Mouse (Mus musculus) lung, postnatal 25 days (tissue): ENCODE measurements around the gene Lingo3.

Experiments used
- DNase-seq: peaks from one replicate; pipeline ENCODE4 v3.0.0; 2022; ENCODE audit warnings: low spot score

Lingo3 gene

GRCm38 (mm10) chr10:80843931-80844547, at the start of gene Lingo3:
Gene Lingo3 (minus strand): TSS chr10:80844039.
- DNase-seq = no peak

DNA sequence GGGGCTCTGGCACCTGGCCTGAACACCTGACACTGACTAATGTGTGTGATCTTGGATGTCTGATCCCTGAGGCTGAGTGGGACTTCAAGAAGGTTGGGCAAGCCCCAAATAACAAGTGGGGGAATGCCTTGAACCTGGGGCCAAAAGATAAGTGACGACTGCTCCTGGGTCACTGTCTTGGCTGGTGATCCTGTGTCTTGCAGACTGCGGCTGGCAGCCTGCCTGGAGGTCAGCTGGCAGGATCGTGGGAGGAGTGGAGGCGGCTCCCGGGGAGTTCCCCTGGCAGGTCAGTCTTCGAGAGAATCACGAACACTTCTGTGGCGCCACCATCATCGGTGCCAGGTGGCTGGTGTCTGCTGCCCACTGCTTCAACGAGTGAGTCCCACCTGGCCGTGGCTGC, 43.3 kb upstream of the Lingo3 start:
- DNase-seq = peak; percentile 33

GRCm38 (mm10) chr10:80881301-80881700, 37.5 kb upstream of the Lingo3 start:
- DNase-seq = peak; percentile 69

- no peak for DNase-seq
Measured at GRCm38 (mm10) chr10:80880901-80881300, 37.1 kb upstream of the Lingo3 start.

- DNase-seq = peak; percentile 70
Measured at GRCm38 (mm10) chr10:80880131-80880641, 36.3 kb upstream of the Lingo3 start.

DNA sequence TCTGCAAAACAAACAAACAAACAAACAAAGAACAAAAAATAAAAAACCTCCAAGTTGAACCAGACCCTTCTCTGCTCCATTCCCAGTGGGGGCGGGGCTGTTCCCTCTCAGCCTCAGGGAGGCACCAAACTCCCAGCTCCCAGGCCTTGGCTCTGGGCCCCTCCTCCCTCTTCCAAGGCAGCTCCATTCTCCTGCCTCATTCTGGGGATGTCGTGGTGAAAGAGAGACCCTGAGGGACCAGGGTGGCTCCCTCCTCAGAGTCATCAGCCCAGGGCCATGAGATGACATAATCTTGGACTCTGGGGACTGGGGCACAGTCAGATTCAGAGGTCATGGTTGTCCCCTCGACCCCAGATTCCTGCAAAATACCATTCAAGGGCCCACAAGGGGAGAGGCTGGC, 32.8 kb upstream of the Lingo3 start:
- no peak for DNase-seq

DNA sequence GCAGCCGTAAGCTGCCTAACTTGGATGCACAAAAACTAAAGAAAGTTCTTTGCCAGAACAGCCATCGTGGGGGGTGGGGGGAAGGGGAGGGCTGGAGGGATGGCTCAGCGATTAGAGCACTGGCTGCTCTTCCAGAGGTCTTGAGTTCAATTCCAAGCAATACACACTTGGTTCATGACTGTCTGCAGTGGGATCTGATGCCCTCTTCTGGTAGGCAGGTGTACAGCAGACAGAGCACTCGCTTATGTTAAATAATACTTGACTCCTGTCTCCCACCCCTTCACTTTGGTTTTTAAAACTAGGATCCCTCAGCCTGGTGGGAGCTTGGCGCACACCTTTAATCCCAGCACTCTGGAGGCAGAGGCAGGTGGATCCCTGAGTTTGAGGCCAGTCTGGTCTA, 32.2 kb upstream of the Lingo3 start:
- DNase-seq = peak; percentile 56

DNA sequence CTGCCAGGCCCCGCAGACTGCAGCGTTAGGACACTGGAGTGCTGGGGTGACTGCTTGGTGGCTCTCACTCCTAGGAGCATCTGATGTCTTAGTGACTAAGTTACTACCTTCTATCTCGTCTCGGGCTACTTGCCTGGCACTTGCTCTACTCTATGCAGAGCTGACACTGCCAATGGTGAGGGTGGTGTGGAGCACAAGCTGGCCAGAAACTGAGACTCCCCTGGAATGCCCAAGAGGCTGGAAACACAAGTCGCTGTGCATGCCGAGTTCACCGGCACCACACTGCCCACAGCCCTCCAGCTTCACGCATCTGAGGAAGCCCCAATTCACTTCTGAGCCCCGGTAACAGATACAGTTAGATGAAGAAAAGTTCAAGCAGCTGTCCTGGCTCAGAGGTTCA, 30.2 kb upstream of the Lingo3 start:
- DNase-seq = no peak

DNA sequence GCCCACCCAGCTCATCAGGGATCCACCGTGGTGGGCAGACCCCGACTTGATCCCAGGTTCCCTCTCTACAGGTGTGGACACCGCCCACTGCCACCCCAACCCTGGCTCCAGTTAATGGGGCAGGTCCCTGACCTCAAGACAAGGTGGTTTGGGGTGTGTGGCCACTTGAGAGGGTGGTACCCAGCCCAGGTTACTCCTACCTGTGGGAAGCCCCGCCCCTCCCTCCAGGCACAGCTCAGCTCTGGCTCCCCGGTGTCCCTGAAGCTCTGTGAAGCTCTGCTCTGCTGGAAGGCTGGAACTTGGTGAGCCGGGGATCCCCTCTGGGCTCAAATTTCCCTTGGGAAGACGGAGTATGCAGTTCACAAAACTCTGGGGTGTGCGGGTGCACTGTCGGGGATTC, 27.7 kb upstream of the Lingo3 start, which contains the start of gene Tmprss9:
Gene Tmprss9 (plus strand): TSS at position 268 of the 400 bp plus-strand sequence.
- DNase-seq = no peak

- no peak for DNase-seq
Measured at GRCm38 (mm10) chr10:80870993-80871392, 27.2 kb upstream of the Lingo3 start.

DNA sequence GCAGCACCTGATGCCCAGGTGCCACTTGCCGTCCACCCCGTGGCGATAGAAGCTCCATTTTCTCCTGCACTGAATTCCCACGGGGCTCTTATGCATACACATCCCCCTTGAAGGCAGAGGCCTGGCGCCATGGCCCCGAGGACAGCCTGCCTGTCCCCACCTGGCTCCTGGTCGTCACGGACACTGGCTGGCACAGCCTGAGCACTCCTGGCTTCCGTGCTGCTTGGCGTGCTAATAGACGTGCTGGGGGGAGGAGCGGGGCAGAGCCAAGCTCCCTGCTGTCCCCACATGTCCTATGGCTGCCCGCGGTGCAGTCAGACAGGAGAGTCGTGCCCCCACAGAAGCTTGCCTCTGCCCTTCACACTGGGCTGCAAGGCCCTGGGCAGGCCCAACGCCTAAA, 20.6 kb upstream of the Lingo3 start:
- DNase-seq = no peak

DNA sequence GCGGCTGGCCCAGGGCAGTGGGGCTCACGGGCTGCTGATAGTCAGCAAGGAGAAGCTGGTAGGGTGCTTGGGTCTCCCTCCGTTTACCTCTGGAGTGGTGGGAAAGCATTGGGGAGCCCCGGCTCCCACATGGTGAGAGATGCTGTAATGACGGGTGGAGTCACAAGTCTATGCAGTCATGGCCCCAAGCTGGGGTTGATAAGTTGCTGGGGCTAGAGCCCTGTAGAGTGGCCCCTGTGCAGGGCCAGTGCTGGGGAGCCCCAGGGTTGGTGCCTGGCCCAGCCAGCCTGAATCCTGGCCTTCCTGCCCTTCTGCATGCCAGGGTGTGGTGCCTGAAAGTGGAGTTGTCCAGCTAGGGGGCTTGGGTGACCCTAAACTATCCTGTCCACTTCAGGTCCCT, 18.5 kb upstream of the Lingo3 start:
- DNase-seq = no peak

DNA sequence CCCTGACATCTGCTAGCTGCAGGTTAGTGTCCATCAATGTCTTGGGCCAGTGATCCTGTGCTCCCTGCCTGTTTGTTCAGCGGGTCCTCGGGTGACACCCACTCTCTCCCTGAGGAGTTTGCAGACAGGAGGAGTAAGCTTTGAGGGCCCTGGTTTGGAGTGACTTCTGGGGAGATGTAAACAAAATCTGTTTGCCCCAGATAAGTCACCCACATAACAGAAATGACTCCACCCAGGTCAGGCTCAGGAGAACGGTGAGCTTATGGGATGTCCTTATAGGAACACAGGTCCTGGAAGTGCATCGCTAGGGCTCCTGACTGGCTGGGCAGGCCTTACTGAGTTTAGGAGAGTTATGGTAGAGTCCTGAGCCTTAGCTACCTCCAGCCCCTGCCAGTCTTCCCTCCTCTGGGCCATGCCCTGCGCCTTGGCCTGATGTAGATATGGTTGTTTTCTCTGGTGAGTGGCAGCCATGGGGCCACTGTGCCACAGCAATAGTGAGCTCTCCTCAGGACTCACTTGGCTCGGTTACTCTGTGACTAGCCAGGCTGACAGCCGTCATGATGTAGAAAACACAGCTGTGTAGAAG, 14.6 kb upstream of the Lingo3 start:
- no peak for DNase-seq

GRCm38 (mm10) chr10:80857848-80858247, 14.0 kb upstream of the Lingo3 start:
- no peak for DNase-seq

GRCm38 (mm10) chr10:80857386-80857785, 13.5 kb upstream of the Lingo3 start:
- DNase-seq = no peak

DNA sequence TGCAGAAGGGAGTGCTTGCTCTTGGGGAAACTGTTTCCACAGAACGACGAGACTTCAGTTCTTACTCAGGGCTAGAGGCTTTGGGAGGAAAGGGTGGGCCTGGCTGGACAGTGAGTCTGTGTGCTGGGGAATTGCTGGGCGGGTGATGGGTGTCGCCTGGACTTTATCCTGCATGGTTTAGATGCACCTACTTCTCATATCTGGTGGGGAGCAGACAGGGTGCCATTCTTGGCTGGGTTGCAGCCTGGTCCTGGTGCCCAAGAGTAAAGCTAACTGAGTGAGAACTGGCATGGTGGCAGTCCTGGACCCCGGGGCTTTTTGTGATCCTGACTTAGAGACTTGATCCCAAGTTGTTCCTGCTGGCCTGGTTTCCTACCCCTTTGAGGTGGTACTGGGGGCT, 13.1 kb upstream of the Lingo3 start:
- no peak for DNase-seq

- DNase-seq = no peak
Measured at GRCm38 (mm10) chr10:80856267-80856666, 12.4 kb upstream of the Lingo3 start.

DNA sequence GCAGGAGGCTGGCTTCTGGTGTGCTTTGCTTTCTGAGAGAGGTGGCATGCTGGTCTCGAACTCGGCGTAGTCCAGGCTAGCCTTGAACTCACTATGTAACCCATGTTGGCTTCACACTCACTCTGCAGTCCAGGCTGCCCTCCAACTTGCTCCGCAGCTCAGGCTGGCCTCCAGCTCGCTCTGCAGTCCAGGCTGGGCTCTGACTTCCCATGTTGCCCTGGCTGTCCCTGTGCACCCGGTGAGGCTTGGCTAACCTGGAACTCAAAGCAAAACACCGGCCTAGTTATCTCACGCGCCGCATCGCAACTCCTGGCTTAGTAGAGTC, 11.9 kb upstream of the Lingo3 start:
- no peak for DNase-seq

GRCm38 (mm10) chr10:80854913-80855748, 11.3 kb upstream of the Lingo3 start, which contains the start of the genes Lsm7 and Sppl2b:
Gene Lsm7 (minus strand): TSS chr10:80855209.
Gene Sppl2b (plus strand): TSS chr10:80855275.
- peak; percentile 96 for DNase-seq

DNA sequence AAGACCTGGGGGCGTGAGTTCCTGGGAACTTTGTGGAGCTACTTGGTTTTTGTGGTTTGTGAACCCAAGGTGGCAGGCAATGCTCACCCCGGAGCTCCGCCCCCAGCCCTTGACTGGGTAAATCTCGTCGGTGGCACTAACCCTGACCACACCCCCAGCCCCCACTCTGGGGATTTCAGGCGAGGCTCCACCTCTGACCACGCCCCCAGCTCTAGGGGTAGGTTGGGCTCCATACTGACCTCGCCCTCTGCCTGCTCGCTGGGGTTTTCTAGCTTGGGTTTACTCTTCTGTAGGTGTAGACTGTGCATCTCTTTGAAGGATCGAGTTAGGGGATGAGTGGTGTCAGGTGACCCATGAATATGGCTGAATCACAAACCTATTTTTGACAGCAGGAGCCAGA, 4.7 kb upstream of the Lingo3 start:
- peak; percentile 61 for DNase-seq

- DNase-seq = no peak
Measured at GRCm38 (mm10) chr10:80845732-80846131, 1.9 kb upstream of the Lingo3 start.

GRCm38 (mm10) chr10:80845055-80845693, 1.3 kb upstream of the Lingo3 start:
- no peak for DNase-seq
